Mouse (Mus musculus) thymus, adult 2 months (tissue): Measurements from ENCODE around the gene Nectin1.

Experiments
- CTCF ChIP-seq: fragments of 200-500 bp; IDR thresholded peaks from 2 replicates; pipeline ENCODE4 v1.5.1; 2012; ENCODE audit warnings: mild to moderate bottlenecking, control low read depth, low read length, moderate library complexity, borderline replicate concordance; ENCODE audit not compliant: control insufficient read depth, poor library complexity, insufficient read depth; ENCODE audit errors: extremely low read depth
- POLR2A ChIP-seq: fragments of 200-500 bp; IDR thresholded peaks from 2 replicates; pipeline ENCODE4 v1.6.1; 2012; ENCODE audit warnings: mild to moderate bottlenecking, low read length, control low read depth, moderate library complexity; ENCODE audit not compliant: control insufficient read depth, poor library complexity, insufficient read depth; ENCODE audit errors: extremely low read depth

DNA sequence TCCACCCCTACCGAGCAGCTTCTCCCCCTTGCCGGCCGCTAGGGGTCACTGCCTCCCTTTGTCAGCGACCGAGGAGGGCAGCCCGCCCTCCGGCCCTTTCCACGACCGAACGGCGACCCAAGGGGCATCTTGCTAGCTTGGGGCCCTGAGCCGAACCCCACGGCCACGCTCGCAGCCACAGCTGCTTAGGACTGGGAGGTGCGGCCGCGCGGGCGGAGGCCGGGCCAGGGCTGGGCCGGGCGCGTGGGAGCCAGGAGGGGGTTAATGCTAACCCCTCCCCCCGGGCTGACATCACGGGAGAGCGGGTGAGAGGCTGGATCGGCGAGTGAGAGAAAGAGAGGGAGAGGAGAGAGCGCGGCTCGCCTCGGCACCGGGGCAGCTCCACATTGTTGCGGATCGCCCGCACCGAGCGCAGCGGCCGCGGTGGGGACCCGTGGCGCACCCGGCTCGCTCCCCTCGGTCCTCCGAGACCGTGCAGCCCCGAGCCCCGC lies at the start of gene Nectin1:
- TF ChIP-seq CTCF = peak; percentile 89
- TF ChIP-seq POLR2A = no peak
